Mouse (Mus musculus) ovary, postnatal 36 days (tissue): ENCODE data around the gene Ppp1r3c.

ENCODE experiments used
- DNase-seq: peaks from one replicate; pipeline ENCODE4 v3.0.0; 2022; ENCODE audit warnings: low spot score, mixed read lengths

Ppp1r3c gene

DNA sequence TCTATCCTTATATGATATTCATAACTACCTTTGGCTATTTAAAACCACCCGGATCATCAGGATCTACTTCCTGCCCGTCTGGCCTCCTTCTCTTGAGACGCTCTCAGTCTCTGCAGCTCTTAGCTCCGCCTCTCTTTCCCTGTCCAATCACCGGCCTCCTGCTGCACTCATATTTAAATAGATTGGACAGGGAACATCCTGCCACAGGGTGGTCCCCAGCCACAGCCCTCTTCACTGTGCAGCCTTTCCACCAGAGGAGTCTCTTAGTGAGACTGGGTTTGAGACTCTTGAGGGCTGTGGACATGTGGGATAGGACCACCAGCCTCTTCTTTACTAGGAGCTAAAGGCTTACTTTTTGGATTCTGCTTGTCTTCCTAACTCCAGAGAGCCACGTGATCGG, 20.2 kb downstream of the Ppp1r3c start:
- DNase-seq: no peak

GRCm38 (mm10) chr19:36715591-36715990, 20.9 kb downstream of the Ppp1r3c start:
- DNase-seq: no peak

GRCm38 (mm10) chr19:36714492-36714891, 22.0 kb downstream of the Ppp1r3c start:
- DNase-seq: no peak

- DNase-seq: no peak
Measured at GRCm38 (mm10) chr19:36713092-36713491, 23.4 kb downstream of the Ppp1r3c start.

GRCm38 (mm10) chr19:36706195-36706594, 30.3 kb downstream of the Ppp1r3c start:
- DNase-seq: no peak

GRCm38 (mm10) chr19:36705286-36706146, 30.9 kb downstream of the Ppp1r3c start:
- peak; percentile 29 for DNase-seq

DNA sequence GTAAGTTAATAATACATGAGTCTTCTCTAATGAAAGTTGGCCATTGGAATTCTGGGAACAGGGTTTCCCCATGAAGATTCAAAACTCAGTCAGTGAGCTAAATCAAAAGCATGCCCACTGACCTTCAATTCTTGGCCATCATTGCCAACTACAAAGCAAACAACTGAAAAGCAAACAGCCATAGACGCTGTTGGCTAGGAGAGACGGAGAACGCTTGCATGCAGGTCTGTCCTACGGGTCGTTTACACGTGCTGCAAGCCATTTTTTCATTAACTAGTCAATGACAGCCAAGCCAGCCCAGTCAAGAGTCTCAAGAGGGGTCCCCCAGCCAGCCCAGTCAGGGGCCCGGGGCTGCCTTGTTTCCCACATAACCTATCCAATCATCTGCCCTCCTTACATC, 31.7 kb downstream of the Ppp1r3c start:
- DNase-seq: no peak

- no peak for DNase-seq
Measured at GRCm38 (mm10) chr19:36701809-36702622, 34.4 kb downstream of the Ppp1r3c start.

- DNase-seq: no peak
Measured at GRCm38 (mm10) chr19:36701366-36701765, 35.1 kb downstream of the Ppp1r3c start.

DNA sequence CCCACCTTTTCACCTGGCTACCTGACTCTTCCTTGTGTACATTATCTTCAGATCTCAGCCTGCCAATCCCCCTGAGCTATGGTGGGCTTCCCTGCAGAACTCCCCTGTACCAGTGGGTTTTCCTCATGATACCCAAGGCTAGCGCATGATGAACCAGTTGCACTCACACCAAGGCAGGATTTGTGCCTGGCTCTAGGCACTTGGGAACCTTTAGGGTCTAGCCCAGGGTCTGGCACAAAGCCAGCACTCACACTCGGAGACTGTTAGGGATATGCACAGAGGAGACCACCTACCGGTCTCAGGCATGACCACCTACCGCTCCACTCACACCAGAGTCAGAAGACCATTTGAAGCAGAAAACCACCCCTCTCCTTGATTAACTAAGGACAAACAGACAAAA, 35.5 kb downstream of the Ppp1r3c start:
- no peak for DNase-seq

- no peak for DNase-seq
Measured at GRCm38 (mm10) chr19:36699151-36699550, 37.3 kb downstream of the Ppp1r3c start.

DNA sequence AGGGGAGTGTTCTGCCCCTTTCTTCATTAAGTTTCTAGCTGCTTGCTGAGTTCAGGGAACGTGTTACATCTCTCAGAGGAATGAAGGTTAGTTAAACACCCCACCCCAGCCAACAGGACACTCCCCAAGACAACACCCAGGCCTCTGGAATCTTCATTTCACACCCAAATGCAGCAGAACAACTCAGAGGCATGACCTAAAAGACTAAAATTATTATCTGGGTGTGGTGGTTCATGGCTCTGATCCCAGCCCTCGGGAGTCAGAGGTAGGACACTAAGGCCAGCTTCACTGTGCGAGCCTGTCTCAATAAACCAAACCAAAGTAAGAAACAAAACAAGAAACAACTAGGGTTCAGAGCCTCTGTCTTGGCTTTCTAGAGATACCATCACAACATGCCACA, 38.3 kb downstream of the Ppp1r3c start:
- DNase-seq: no peak

DNA sequence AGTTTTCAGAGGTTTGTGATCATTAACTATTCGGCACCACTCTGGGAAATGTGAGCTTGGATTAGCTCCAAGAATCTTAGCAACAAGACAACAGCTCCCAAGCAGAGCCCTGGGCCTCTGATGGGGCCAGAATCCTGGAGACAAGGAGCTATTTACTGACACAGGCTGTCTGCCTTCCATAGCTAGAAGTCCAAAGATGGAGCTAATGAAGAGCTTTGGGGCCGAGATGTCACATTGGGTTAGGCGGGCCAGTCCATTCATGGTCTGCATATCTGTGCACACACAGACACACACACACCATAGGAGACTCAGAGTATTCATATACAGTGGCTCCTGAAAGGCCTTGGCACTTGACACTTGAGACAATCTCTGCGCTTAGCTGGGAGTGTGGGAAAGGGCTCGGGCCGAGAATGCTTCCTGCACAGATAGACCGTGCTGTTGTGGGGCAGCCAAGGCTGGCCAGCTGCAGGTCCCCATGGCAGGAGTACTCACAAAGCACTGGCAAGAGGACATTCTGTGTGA, 39.8 kb downstream of the Ppp1r3c start:
- DNase-seq: no peak

DNA sequence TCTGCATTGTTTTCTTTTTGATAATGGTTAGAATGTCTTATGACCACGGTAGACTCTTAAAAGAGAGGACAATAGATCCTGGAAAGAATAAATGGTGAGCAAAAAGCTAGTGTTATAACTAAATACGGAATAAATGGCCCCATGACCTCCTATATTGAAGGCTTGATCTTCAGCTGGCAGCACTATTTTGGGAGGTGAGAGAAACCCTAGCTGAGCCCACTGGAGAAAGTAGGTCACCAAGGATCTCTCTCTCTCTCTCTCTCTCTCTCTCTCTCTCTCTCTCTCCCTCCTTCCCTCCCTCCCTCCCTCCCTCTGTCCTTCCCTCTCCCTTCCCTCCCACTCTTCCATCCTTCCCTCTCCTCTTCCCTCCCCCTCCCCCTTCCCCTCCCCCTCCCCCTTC, 42.9 kb downstream of the Ppp1r3c start:
- DNase-seq: no peak

DNA sequence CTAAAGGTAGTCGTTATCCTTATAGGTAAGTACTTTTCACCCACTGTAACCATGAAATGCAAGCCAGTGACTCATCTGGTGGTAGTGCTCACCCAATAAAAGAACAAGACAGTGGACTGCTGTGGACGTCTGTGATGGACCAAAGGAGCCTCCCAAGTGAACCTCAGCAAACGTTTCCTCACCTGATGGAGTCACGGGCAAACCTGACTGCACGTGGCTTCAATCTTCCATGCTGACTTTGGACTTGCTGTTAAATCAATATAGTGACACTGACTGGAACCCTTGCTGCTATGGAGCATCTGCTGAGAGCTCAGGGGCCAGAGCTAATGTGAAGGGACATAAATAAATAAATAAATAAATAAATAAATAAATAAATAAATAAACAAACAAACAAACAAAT, 44.5 kb downstream of the Ppp1r3c start:
- no peak for DNase-seq

DNA sequence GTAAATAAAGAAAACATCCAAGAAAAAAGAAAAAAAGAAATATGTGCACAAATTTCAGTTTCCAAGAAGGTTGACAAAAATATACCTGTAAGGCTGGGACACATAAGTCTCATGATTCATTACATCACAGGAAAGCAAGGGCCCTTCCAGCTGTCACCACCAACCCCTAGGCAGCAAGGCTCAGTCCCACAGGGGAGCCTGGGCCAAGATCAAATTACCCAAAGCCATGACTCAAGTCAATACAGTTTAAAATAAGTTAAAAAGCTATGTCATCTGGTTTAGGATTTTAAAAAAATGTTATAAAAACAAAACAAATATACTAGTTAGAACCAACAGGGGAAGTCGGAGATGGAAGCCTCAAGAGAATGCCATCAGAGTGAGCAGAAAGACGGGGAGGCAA, 45.2 kb downstream of the Ppp1r3c start:
- no peak for DNase-seq

DNA sequence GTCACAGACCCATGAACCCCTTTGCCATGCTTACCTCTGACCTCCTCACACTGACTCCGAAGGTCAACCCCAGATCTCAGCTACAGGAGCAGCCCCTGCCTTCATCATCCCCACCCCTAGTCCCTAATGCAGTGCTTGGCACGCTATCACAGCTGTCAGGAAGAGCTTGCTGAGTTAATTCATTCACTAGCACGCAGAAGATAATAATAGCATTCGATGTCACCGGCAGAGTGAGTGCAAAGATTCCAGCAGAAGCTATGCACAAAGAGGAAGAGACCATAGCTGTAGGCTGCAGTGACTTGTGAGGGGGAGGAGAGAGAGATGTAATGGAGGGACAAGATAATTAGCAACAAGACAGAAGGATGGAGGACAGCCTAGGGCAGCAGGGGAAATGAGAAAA, 47.2 kb downstream of the Ppp1r3c start:
- DNase-seq: no peak

- peak; percentile 53 for DNase-seq
Measured at GRCm38 (mm10) chr19:36687843-36688637, 48.4 kb downstream of the Ppp1r3c start.

- no peak for DNase-seq
Measured at GRCm38 (mm10) chr19:36687044-36687443, 49.4 kb downstream of the Ppp1r3c start.

DNA sequence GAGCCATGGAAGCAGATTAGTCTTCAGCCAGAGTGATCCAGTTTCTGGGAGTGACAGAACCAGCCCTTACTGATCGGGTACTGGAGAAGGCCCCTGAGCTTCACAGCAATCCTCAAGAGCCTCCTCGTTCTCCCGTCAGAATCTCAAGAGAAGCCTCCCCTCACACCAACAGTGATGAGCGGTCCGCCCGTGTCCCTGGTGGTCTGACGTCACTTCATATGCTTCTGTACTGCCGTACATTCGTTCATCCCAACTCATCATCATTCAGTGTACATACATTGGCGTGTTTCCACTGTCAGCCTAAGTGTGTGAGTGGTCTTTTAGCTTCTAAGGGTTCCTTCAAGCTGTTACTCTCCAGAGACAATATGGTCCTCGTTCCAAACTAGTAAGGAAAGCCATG, 50.4 kb downstream of the Ppp1r3c start:
- no peak for DNase-seq

GRCm38 (mm10) chr19:36682560-36682959, 53.9 kb downstream of the Ppp1r3c start:
- DNase-seq: no peak
